In genomic region chr17:34549843-34550242, GRCm38 (mm10) we compare ENCODE assay signal across 48 mouse cellular contexts. TPM values are rescaled to one million over a fixed set of nuclear protein-coding genes. Genes with fewer than 3 reads are reported as not detected.
"Had no signal": no experiment of that assay in that cellular context is flagged by ENCODE, and none has a peak within 500 bp of the region (broad histone marks: within the 10 kb centered on the region; RNA-seq: fewer than 3 reads in every experiment).

No protein-coding gene starts in this region.

- DNase-seq: heart, adult 2 months; heart, postnatal 14 days; heart, postnatal 36 days; heart, postnatal 4 days; kidney, adult 11 months; kidney, adult 18-20 months; kidney, adult 2 months; kidney, adult 8-10 months; kidney, adult 9 months; kidney, postnatal 10 days; kidney, postnatal 14 days; kidney, postnatal 25 days; kidney, postnatal 36 days; kidney, postnatal 4 days; layer of hippocampus, adult 9-11 months; layer of hippocampus, postnatal 36 days had no signal

- H3K4me1 ChIP-seq: heart, embryonic 10.5 days; heart, embryonic 12.5 days; heart, embryonic 13.5 days; heart, embryonic 15.5 days; hindbrain, embryonic 10.5 days; hindbrain, embryonic 12.5 days; hindbrain, embryonic 13.5 days; hindbrain, embryonic 15.5 days; kidney, embryonic 15.5 days had no signal

- H3K4me3 ChIP-seq: heart, adult 2 months; heart, embryonic 10.5 days; heart, embryonic 12.5 days; heart, embryonic 13.5 days; heart, embryonic 15.5 days; hindbrain, embryonic 10.5 days; hindbrain, embryonic 12.5 days; hindbrain, embryonic 13.5 days; hindbrain, embryonic 15.5 days; kidney, embryonic 15.5 days; layer of hippocampus, adult 2 months; left cerebral cortex, adult 2 months had no signal

- H3K27ac ChIP-seq: heart, adult 2 months; heart, embryonic 10.5 days; heart, embryonic 13.5 days; heart, embryonic 15.5 days; hindbrain, embryonic 10.5 days; hindbrain, embryonic 12.5 days; hindbrain, embryonic 13.5 days; hindbrain, embryonic 14.5 days; hindbrain, embryonic 15.5 days; hindbrain, postnatal 0 days; kidney, embryonic 15.5 days; kidney, postnatal 0 days; layer of hippocampus, adult 2 months; left cerebral cortex, adult 2 months had no signal

- H3K9me3 ChIP-seq: heart, embryonic 10.5 days; heart, embryonic 12.5 days; heart, embryonic 13.5 days; heart, embryonic 15.5 days; hindbrain, embryonic 10.5 days; hindbrain, embryonic 12.5 days; hindbrain, embryonic 13.5 days; hindbrain, embryonic 15.5 days; kidney, embryonic 15.5 days had no signal

- H3K4me2 ChIP-seq: heart, embryonic 11.5 days; heart, embryonic 12.5 days; heart, embryonic 13.5 days; heart, embryonic 15.5 days; hindbrain, embryonic 12.5 days; hindbrain, embryonic 13.5 days; hindbrain, embryonic 14.5 days; hindbrain, embryonic 15.5 days; kidney, embryonic 15.5 days had no signal

- H3K36me3 ChIP-seq: heart, embryonic 10.5 days; heart, embryonic 12.5 days; heart, embryonic 13.5 days; heart, embryonic 15.5 days; hindbrain, embryonic 10.5 days; hindbrain, embryonic 12.5 days; hindbrain, embryonic 13.5 days; hindbrain, embryonic 15.5 days; kidney, embryonic 15.5 days had no signal

- ATAC-seq: hindbrain, embryonic 16.5 days; hindbrain, postnatal 0 days; inflammation-experienced regulatory T-cells, adult 6 months had no signal

- H3K27me3 ChIP-seq: heart, embryonic 12.5 days; heart, embryonic 13.5 days; hindbrain, embryonic 12.5 days; hindbrain, embryonic 13.5 days; hindbrain, embryonic 15.5 days; kidney, embryonic 15.5 days had no signal

- H3K9ac ChIP-seq: heart, embryonic 12.5 days; heart, embryonic 13.5 days; heart, embryonic 15.5 days; hindbrain, embryonic 12.5 days; hindbrain, embryonic 13.5 days; hindbrain, embryonic 14.5 days; hindbrain, embryonic 15.5 days; kidney, embryonic 15.5 days had no signal

RNA-seq across cellular contexts. Expression of gene Btnl6, which starts 32.7 kb away (rescaled TPM):
- total RNA-seq: heart, adult 2 months; heart, adult 8-10 months; heart, postnatal 14 days; heart, postnatal 25 days; heart, postnatal 36 days; heart, postnatal 4 days; hematopoietic stem cell, adult 5-6 weeks; hindbrain, postnatal 0 days; layer of hippocampus, adult 18-20 months; layer of hippocampus, adult 2 months; layer of hippocampus, adult 8-10 months; layer of hippocampus, postnatal 10 days; layer of hippocampus, postnatal 14 days; layer of hippocampus, postnatal 25 days; layer of hippocampus, postnatal 36 days; left cerebral cortex, adult 18-20 months; left cerebral cortex, adult 2 months; left cerebral cortex, adult 8-10 months had no signal
- polyA plus RNA-seq: heart, adult 2 months; heart, embryonic 10.5 days; heart, embryonic 11.5 days; heart, embryonic 12.5 days; heart, embryonic 13.5 days; heart, embryonic 14.5 days; heart, embryonic 15.5 days; heart, postnatal 0 days; hindbrain, embryonic 10.5 days; hindbrain, embryonic 11.5 days; hindbrain, embryonic 12.5 days; hindbrain, embryonic 13.5 days; hindbrain, embryonic 14.5 days; hindbrain, embryonic 15.5 days; hindbrain, embryonic 16.5 days; inflammation-experienced regulatory T-cells, adult 6 months; kidney, adult 2 months; kidney, embryonic 14.5 days; kidney, embryonic 15.5 days; kidney, embryonic 16.5 days; kidney, postnatal 0 days had no signal
